Mouse (Mus musculus): ENCODE results near the gene Mms22l.
"Not testable (repeated sequence)": the region's sequence is repeated elsewhere in the genome, so short reads cannot be mapped to it uniquely, and the experiment has no call there.

The Mms22l gene

GRCm38 (mm10) chr4:24496116-24496952 lies at the start of gene Mms22l:
Gene Mms22l (plus strand): TSS chr4:24496451.
- DNase-seq (ENCODE audit: low spot score): peak; percentile 90

GRCm38 (mm10) chr4:24484046-24484445 lies 12.2 kb upstream of the Mms22l start:
- not testable (repeated sequence) for DNase-seq (ENCODE audit: low spot score)

GRCm38 (mm10) chr4:24496953-24497319 lies 685 bp downstream of the Mms22l start:
- no peak for DNase-seq (ENCODE audit: low spot score)

- DNase-seq (ENCODE audit: low spot score): no peak
These were observed 12.9 kb downstream of the Mms22l start for GRCm38 (mm10) chr4:24509195-24509594.

- DNase-seq (ENCODE audit: low spot score): no peak
These were observed 40.7 kb downstream of the Mms22l start for GRCm38 (mm10) chr4:24536989-24537388.

GRCm38 (mm10) chr4:24543421-24543820 lies 47.2 kb downstream of the Mms22l start:
- no peak for DNase-seq (ENCODE audit: low spot score)

- DNase-seq (ENCODE audit: low spot score): peak; percentile 70
These were observed 48.5 kb downstream of the Mms22l start for GRCm38 (mm10) chr4:24544677-24545151.

GRCm38 (mm10) chr4:24556116-24556820 lies 60.0 kb downstream of the Mms22l start:
- DNase-seq (ENCODE audit: low spot score): no peak

- DNase-seq (ENCODE audit: low spot score): no peak
These were observed 60.9 kb downstream of the Mms22l start for GRCm38 (mm10) chr4:24557149-24557548.

GRCm38 (mm10) chr4:24568026-24568425 lies 71.8 kb downstream of the Mms22l start:
- DNase-seq (ENCODE audit: low spot score): no peak

GRCm38 (mm10) chr4:24568989-24569556 lies 72.8 kb downstream of the Mms22l start:
- no peak for DNase-seq (ENCODE audit: low spot score)

GRCm38 (mm10) chr4:24574276-24574675 lies 78.0 kb downstream of the Mms22l start:
- peak; percentile 85 for DNase-seq (ENCODE audit: low spot score)

GRCm38 (mm10) chr4:24577594-24577993 lies 81.3 kb downstream of the Mms22l start:
- no peak for DNase-seq (ENCODE audit: low spot score)

- no peak for DNase-seq (ENCODE audit: low spot score)
These were observed 86.0 kb downstream of the Mms22l start for GRCm38 (mm10) chr4:24582295-24582694.

- DNase-seq (ENCODE audit: low spot score): no peak
These were observed 87.7 kb downstream of the Mms22l start for GRCm38 (mm10) chr4:24583997-24584396.

- DNase-seq (ENCODE audit: low spot score): no peak
These were observed 98.6 kb downstream of the Mms22l start for GRCm38 (mm10) chr4:24594824-24595223.

GRCm38 (mm10) chr4:24596942-24597611 lies 100.8 kb downstream of the Mms22l start:
- DNase-seq (ENCODE audit: low spot score): no peak

- no peak for DNase-seq (ENCODE audit: low spot score)
These were observed 102.4 kb downstream of the Mms22l start for GRCm38 (mm10) chr4:24598637-24599036.

- no peak for DNase-seq (ENCODE audit: low spot score)
These were observed 105.5 kb downstream of the Mms22l start for GRCm38 (mm10) chr4:24601711-24602110.

GRCm38 (mm10) chr4:24609085-24609484 lies 112.8 kb downstream of the Mms22l start:
- DNase-seq (ENCODE audit: low spot score): no peak

GRCm38 (mm10) chr4:24609564-24609963 lies 113.3 kb downstream of the Mms22l start:
- DNase-seq (ENCODE audit: low spot score): no peak

- DNase-seq (ENCODE audit: low spot score): no peak
These were observed 123.8 kb downstream of the Mms22l start for GRCm38 (mm10) chr4:24620005-24620404.

All from layer of hippocampus, adult 11-12 months (tissue).